Mouse (Mus musculus): ENCODE measurements around the gene Foxf2.

Gene Foxf2

GRCm38 (mm10) chr13:31626183-31626801 is 676 bp downstream of the Foxf2 start:
- DNase-seq, result peak; percentile 32

GRCm38 (mm10) chr13:31626991-31627625 is 1.5 kb downstream of the Foxf2 start:
- no peak for DNase-seq

- no peak for DNase-seq
These were observed 2.5 kb downstream of the Foxf2 start for GRCm38 (mm10) chr13:31627864-31628690.

- DNase-seq, result no peak
These were observed 3.1 kb downstream of the Foxf2 start for GRCm38 (mm10) chr13:31628691-31629180.

- peak; percentile 19 for DNase-seq
These were observed 3.8 kb downstream of the Foxf2 start for GRCm38 (mm10) chr13:31629321-31629851.

- DNase-seq, result no peak
These were observed 4.4 kb downstream of the Foxf2 start for GRCm38 (mm10) chr13:31630051-31630450.

GRCm38 (mm10) chr13:31630551-31630950 is 4.9 kb downstream of the Foxf2 start:
- no peak for DNase-seq

GRCm38 (mm10) chr13:31631291-31631690 is 5.7 kb downstream of the Foxf2 start:
- DNase-seq, result no peak

- peak; percentile 87 for DNase-seq
These were observed 6.8 kb downstream of the Foxf2 start for GRCm38 (mm10) chr13:31632450-31632849.

GRCm38 (mm10) chr13:31633259-31633658 is 7.6 kb downstream of the Foxf2 start:
- no peak for DNase-seq

- no peak for DNase-seq
These were observed 9.9 kb downstream of the Foxf2 start for GRCm38 (mm10) chr13:31635546-31635945.

GRCm38 (mm10) chr13:31641517-31641916 is 15.9 kb downstream of the Foxf2 start:
- no peak for DNase-seq

- no peak for DNase-seq
These were observed 26.6 kb downstream of the Foxf2 start for GRCm38 (mm10) chr13:31652131-31652745.

- DNase-seq, result peak; percentile 16
These were observed 30.6 kb downstream of the Foxf2 start for GRCm38 (mm10) chr13:31656249-31656648.

- no peak for DNase-seq
These were observed 32.6 kb downstream of the Foxf2 start for GRCm38 (mm10) chr13:31658212-31658611.

GRCm38 (mm10) chr13:31658963-31659362 is 33.3 kb downstream of the Foxf2 start:
- peak; percentile 50 for DNase-seq

- DNase-seq, result no peak
These were observed 35.6 kb downstream of the Foxf2 start for GRCm38 (mm10) chr13:31661211-31661610.

GRCm38 (mm10) chr13:31665376-31665775 is 39.8 kb downstream of the Foxf2 start:
- no peak for DNase-seq

GRCm38 (mm10) chr13:31667919-31668524 is 42.4 kb downstream of the Foxf2 start:
- DNase-seq, result no peak

- DNase-seq, result no peak
These were observed 46.5 kb downstream of the Foxf2 start for GRCm38 (mm10) chr13:31672093-31672492.
